Mouse (Mus musculus) R1 (cell line): Measurements from ENCODE around the gene Rheb.

Experiments
- DNase-seq: peaks from one replicate; pipeline ENCODE4 v3.0.0-alpha.2; 2018; ENCODE audit warnings: low read depth, low spot score

Gene Rheb

DNA sequence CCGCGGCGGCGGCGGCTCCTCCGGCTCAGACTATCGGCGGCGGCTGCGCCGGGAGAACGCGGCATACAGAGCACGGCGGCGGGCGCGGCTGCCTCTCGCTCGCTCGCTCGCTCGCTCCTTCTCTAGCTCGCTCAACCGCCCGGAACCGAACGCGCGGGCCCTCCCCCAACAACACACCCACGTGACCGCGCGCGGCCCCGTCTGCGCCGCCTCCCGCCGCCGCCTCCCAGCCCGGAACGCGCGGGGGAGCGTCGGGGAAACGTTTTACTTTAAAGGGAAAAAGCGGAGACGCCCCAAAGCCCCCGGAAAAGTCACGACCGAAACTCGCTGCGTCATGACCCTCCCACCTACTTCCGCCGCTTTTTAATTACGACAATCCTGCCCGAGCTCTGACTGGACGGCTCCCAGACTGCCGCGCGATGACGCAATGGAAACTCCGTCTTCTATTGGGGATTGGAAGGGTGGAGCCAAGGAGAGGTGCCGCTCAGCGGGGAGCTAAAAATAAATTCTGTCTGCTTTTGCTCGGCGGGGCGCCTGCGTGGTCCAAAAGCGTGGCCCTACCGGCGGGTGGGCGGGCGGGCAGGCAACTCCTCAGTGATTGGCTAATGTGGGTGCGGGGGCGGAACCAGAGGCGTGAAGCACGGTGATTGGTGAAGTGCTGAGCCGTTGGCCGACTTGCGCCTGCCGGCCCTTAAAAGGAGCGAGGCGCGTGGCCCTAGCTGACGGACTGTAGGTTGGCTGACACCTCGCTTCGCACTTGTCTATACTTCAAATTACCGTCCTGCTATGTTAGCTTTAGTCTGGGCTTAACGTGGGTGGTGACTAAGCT is at the start of gene Rheb:
Gene Rheb, minus strand, starts transcription at position 351 of the 829 bp plus-strand sequence.
- DNase-seq: peak; percentile 100

DNA sequence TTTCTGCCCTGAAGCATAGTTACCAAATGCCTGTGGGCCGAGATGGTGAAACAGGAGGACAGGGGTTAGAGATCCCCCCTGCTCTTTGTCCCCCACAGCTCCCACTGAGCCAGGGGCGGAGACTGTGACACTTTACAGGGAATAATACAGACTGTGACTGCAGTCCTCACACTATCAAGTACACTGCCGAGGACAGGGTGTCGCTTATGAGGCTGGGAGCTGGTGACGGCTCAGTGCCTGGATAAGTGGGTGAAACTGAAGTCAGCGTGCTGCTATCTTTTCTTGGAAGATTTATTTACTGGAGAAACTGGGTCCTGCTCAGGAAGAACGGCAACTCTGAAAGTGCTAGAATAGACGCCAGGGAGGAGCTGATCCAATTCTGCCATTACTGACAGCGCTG is 47.4 kb upstream of the Rheb start:
- DNase-seq: no peak

- DNase-seq: no peak
Observed at GRCm38 (mm10) chr5:24888874-24889591, 46.6 kb upstream of the Rheb start.

- DNase-seq: no peak
Observed at GRCm38 (mm10) chr5:24887271-24887670, 44.8 kb upstream of the Rheb start.

- no peak for DNase-seq
Observed at GRCm38 (mm10) chr5:24878713-24879112, 36.3 kb upstream of the Rheb start.

DNA sequence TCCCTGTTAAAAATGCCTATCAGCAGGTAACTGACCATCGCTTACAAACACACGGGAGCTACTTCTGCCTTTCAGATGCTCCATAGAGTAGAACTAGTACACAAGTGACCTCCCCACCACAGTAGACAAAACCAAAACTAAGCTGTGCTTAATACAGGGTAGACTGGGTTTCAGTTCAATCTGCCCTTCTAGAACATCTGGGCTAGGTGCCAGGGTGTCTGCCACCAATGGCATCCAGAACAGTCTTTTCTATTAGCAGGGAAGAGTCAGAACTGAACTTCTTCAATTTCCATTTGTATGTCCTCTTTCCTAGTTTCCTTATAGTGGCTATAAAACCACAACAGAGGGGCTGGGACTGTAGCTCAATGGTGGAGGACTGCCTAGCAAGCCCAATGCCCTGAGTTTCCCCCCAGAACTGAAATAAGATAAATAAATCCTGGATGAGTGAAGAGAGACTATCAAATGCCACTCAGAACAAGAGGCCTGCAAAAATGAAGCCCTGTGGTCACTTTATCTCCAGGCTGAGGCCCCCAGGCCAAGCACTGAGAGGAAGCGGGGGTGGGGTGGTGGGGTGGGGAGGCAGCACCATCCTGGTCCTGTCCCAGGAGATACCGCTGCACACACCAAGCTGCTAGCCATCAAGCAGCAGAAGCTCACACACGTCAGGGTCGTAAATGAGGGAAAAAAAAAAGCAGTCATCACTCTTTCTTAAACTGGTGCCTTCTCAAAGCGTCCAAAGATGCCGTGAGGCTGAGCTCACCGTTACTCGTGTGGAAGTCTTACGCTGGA is 35.6 kb upstream of the Rheb start:
- no peak for DNase-seq

DNA sequence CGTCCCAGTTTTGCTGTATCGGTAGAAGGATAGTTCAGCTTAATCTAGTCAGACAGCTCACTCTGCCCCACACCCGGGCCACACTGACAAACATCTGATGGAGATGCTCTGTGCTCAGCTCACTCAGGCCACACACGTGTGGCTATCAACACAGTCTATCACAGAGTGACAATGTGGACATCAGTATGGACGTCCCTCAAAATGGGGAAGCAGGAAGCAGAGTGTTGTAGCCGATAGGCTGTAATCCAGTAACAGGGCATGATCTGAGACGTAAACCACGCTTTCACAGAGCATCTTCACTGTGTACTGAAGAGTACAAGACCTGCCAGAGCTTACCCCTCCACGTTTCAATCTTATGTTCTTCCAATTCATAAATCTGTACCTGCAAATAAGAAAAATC is 34.2 kb upstream of the Rheb start:
- no peak for DNase-seq

DNA sequence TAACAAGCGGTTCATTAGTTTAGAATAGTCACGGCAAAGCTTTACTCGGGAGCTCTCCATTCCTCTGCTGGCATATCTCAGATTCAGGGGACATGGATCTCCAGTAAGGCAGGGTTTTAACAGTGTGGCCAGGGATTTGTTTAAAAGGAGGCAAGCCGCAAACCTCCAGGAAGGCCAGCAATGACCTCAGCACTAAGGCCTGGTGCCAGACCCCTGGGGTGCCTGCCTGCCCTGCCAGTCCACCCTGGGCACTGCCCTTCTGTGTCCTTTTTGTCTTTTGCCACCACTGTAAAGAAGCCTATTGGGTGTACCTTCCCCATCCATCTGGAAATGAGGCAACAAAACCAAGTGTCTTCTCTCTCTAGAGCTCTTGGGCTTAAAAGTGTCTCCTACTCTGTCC is 31.7 kb upstream of the Rheb start:
- no peak for DNase-seq

- DNase-seq: no peak
Observed at GRCm38 (mm10) chr5:24873221-24873620, 30.8 kb upstream of the Rheb start.

DNA sequence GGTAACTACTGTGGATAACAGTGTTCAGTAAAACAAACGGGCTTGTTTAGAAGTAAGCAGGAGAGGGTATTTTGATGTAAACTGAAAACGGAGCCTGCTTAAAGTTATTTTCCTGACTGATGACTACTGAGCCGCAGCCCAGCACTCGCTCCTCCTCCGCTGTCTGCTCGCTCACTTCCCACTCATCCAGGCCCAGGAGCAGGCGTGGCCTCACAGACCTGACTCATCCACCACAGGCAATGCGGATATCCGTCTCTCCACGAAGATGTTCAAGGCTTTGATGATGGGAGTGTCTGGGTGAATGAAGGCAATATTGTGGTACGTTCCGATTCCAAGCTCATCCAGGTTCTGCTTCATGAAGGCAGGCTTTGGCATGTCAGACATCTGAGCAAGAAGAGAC is 28.9 kb upstream of the Rheb start:
- DNase-seq: peak; percentile 27

DNA sequence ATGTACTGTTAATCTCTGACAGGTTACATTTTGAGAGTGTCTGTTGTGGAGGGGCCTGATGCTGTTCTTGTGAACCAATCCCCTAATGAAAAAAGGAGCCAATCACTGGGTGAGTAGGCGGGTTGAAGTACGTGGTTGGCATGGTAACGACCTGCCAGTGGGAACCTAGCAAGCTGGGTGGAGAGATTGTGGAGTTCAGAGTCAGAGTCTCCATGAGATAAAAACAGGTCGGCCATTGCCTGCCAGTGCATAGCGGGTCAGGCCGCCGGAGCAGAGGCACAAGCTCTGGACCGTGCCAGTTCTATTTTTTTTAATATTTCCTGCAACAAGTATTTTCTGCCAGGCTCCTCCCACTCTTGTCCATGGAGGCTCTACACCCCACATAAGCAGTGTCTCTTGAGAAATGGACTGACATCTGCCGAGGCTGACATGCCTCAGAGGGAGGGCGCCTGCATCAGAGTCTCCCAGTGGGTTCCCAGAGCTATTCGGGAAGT is 27.4 kb upstream of the Rheb start:
- DNase-seq: peak; percentile 81

DNA sequence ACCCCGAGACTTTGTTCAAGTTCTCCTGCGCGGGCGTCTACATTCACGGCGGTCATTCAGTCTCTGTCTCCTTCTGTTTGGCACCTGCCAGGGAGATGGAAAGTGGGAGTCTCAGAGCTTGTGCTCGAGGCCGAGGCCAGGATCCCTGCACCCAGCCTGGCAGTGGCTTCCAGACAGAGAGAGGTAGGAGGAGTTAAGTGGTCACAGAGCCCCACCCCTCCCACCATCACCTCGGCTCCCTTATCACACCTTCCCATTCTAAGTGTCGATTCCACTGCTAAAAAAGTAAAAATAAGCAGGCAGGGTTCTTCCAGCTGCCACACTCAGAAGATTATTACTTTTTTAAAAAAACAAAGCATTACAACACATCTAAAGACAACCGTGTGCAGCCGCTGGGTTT is 21.4 kb upstream of the Rheb start:
- DNase-seq: peak; percentile 9

GRCm38 (mm10) chr5:24861449-24861930 is 19.1 kb upstream of the Rheb start:
- no peak for DNase-seq

DNA sequence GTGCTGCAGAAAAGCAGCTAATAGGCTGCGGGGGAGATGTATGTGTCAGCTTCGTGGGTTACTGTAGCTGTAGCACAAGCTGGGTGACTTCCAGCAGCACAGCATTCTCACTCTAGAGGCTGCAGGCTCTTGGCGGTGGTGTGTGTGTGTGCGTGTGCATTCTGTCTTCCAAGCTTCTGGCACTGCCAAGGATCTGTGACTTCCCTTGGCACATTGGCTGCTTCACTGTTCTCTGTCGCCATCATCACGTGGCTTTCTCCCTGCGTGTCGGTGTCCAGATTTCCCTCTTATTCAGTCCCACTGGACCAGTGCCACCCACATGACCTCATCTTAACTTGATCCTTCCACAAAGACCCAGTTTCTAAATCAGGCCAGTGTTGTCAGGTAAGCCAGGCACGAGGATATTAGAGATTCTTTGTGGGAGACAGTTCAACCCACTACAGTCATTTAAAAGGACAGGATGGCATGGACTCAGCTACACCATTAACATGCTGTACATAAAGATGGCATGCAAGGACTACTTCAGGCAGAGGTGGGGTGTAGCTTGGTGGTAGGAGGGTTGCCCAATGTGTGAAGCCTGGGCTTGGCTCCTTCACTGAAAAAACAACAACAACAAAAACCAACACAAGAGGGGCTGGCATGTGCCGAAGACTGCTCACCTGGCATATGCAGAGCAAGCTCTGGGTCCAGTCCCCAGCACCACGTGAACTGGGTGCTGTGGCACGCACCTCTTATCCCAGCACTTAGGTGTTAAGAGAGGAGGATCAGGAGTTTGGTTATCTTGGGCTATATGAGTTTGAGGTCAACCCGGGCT is 18.4 kb upstream of the Rheb start:
- no peak for DNase-seq

DNA sequence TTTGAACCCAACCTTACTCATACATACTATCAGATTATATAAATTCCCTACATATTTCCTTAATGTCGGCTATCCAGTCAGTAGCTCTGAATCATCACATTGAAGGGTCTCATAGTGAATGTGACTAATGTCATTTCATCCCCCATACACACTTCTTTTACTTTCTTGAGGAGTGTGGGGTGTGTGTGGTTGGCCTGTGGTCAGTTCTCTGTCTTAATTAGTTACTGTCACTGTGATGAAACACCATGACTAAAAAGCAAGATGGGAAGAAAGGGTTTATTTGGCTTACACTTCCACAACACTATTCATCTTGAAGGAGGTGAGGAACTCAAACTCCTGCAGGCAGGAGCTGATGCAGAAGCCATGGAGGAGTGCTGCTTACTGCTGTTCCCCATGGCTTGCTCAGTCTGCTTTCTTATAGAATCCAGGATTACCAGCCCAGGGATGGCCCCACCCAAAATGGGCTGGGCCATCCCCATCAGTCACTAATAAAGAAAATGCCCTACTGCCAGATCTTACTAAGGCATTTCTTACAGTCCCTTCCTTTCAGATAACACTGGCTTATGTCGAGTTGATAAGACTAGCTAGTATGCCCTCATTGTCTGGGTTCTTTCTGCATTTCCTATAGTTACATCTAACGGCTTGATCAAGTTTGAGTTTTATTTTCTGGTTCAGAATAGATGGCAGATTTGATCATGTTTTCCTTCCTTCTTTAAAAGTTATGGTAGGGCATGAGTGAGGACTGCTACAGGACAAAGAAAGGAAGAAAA is 17.5 kb upstream of the Rheb start:
- DNase-seq: no peak

- DNase-seq: no peak
Observed at GRCm38 (mm10) chr5:24854827-24855600, 12.6 kb upstream of the Rheb start.

DNA sequence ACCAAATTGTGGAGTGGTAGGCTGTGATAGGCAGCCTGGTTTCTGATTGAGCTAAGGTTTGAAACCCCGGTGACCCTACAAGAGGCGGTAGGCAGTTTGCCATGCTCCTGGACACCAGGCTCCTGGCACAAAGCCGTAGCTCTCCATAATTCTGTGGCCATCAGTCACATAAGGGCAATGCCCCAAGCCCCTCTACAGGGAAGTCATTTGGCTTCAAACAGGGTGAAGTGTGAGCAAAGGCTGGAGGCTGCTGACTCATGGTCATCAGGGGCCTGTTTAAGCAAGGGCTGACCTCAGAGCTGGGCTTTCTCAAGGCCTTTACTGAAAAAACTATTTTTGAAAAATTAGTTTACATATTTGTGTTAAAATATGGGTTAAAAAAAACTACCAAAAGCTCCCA is 11.8 kb upstream of the Rheb start:
- DNase-seq: no peak

DNA sequence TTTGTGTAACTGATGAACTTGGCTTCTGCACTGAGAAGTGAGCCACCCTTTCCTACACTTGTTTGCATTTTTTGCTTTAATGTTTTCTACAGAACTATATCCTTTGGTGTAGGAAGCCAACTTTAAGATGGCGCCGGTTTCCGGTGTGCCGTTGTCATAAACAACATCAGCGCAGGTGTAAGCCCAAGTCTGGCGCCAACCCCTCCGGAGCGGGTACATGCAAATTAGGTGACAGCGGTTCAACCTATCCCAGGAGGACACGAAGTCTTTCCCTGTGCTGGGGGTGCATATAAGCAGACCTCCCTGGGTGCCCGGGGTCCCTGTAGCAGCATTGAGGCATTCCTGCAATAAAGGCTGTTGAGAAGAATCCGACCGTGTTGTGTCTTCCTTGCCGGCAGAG is 5.8 kb upstream of the Rheb start:
- DNase-seq: peak; percentile 60

- no peak for DNase-seq
Observed at GRCm38 (mm10) chr5:24843841-24844240, 1.4 kb upstream of the Rheb start.

DNA sequence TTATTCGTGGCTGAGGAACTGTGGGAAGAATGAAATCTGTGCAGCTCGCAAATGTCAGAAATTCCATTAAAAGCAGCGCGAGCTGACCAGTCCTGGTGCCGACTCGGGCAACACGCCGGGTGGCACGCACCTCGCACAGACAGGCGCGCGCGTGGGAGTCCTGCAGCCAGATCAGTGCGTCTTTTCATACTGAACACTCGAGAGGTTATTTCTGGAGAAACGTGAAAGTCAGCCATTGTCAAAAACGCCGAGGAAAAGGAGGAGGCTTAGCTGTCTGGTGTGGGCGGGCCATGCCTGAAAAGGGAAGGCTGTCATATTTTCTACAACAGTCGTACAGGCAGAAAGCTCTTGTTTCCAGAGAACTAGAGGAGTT is 665 bp upstream of the Rheb start:
- no peak for DNase-seq
